Mouse (Mus musculus): ENCODE data around the gene Unc13a. TPM values are rescaled to one million over a fixed set of nuclear protein-coding genes. Genes with fewer than 3 reads are reported as not detected.
A peak's percentile ranks its signal among the peaks of the same experiment; 100 is the strongest.

The Unc13a gene
- polyA plus RNA-seq, 1 experiment from 2014 or later: 13.0 TPM

GRCm38 (mm10) chr8:71598841-71599240 is 72.7 kb downstream of the Unc13a start:
- no peak for ATAC-seq
- Histone ChIP-seq H3K36me3 (ENCODE audit: poor library complexity, severe bottlenecking) (peaks cover 10% of the 10 kb centered on the region; the same call in 1 of the 2 replicates), H3K9ac (no peak overlapping the region), H3K9me3 (replicated peaks) (no peaks in the 10 kb centered on the region), H3K4me3 (no peak overlapping the region), H3K27ac (no peak overlapping the region), H3K27me3 (peaks cover 40% of the 10 kb centered on the region), H3K4me1 (peaks cover 27% of the 10 kb centered on the region), H3K4me2 (no peak overlapping the region)
- 96% methylated on average over 5 of the region's 5 CpGs for WGBS

GRCm38 (mm10) chr8:71598375-71598774 is 73.2 kb downstream of the Unc13a start:
- H3K9ac ChIP-seq: no peak overlapping the region
- no peak overlapping the region for H3K4me2 ChIP-seq
- peaks cover 32% of the 10 kb centered on the region for H3K4me1 ChIP-seq
- no peak overlapping the region for H3K4me3 ChIP-seq
- H3K9me3 ChIP-seq (replicated peaks): no peaks in the 10 kb centered on the region
- H3K27me3 ChIP-seq: peaks cover 36% of the 10 kb centered on the region
- no peak overlapping the region for H3K27ac ChIP-seq
- H3K36me3 ChIP-seq (ENCODE audit: poor library complexity, severe bottlenecking): peaks cover 10% of the 10 kb centered on the region; the same call in 1 of the 2 replicates
- no peak for ATAC-seq

- H3K9me3 ChIP-seq (replicated peaks): no peaks in the 10 kb centered on the region
- H3K36me3 ChIP-seq (ENCODE audit: poor library complexity, severe bottlenecking): peaks cover 10% of the 10 kb centered on the region; the same call in 1 of the 2 replicates
- H3K4me3 ChIP-seq: no peak within 1 kb of the TSS
- peaks cover 34% of the 10 kb centered on the region for H3K4me1 ChIP-seq
- WGBS: 90% methylated on average over 3 of the region's 3 CpGs
- no peak for ATAC-seq
- H3K4me2 ChIP-seq: no peak within 1 kb of the TSS
- no peak within 1 kb of the TSS for H3K27ac ChIP-seq
- peak within 1 kb of the TSS; percentile 16; the same call in 1 of the 2 replicates for H3K9ac ChIP-seq
- H3K27me3 ChIP-seq: peaks cover 26% of the 10 kb centered on the region
These were observed 74.1 kb downstream of the Unc13a start, which contains the start of gene Fam129c for GRCm38 (mm10) chr8:71597451-71597850. Fam129c (plus strand) TSS chr8:71597648.

GRCm38 (mm10) chr8:71596798-71597197 is 74.8 kb downstream of the Unc13a start:
- H3K36me3 ChIP-seq (ENCODE audit: poor library complexity, severe bottlenecking): peaks cover 10% of the 10 kb centered on the region; the same call in 1 of the 2 replicates
- peak overlapping the region; percentile 16; the same call in 1 of the 2 replicates for H3K9ac ChIP-seq
- H3K9me3 ChIP-seq (replicated peaks): no peaks in the 10 kb centered on the region
- ATAC-seq: no peak
- 86% methylated on average over 4 of the region's 4 CpGs for WGBS
- peaks cover 29% of the 10 kb centered on the region for H3K4me1 ChIP-seq
- no peak overlapping the region for H3K27ac ChIP-seq
- peaks cover 20% of the 10 kb centered on the region for H3K27me3 ChIP-seq
- no peak overlapping the region for H3K4me3 ChIP-seq
- no peak overlapping the region for H3K4me2 ChIP-seq

- WGBS: 58% methylated on average over 6 of the region's 6 CpGs
- Histone ChIP-seq H3K27ac (no peak overlapping the region), H3K4me1 (peaks cover 32% of the 10 kb centered on the region), H3K36me3 (ENCODE audit: poor library complexity, severe bottlenecking) (peaks cover 10% of the 10 kb centered on the region; the same call in 1 of the 2 replicates), H3K9ac (peak overlapping the region; percentile 16; the same call in 1 of the 2 replicates), H3K4me2 (no peak overlapping the region; the same call in 1 of the 2 replicates), H3K4me3 (no peak overlapping the region), H3K9me3 (replicated peaks) (no peaks in the 10 kb centered on the region), H3K27me3 (peaks cover 16% of the 10 kb centered on the region)
- ATAC-seq: no peak
These were observed 75.2 kb downstream of the Unc13a start for GRCm38 (mm10) chr8:71596384-71596783.

GRCm38 (mm10) chr8:71595862-71596261 is 75.7 kb downstream of the Unc13a start:
- peaks cover 10% of the 10 kb centered on the region; the same call in 1 of the 2 replicates for H3K36me3 ChIP-seq (ENCODE audit: poor library complexity, severe bottlenecking)
- H3K4me1 ChIP-seq: peaks cover 37% of the 10 kb centered on the region
- H3K9ac ChIP-seq: no peak overlapping the region; the same call in 1 of the 2 replicates
- WGBS: 6% methylated on average over 27 of the region's 27 CpGs
- no peak overlapping the region for H3K27ac ChIP-seq
- H3K4me2 ChIP-seq: peak overlapping the region; percentile 39
- peak; percentile 46 for ATAC-seq
- H3K9me3 ChIP-seq (replicated peaks): no peaks in the 10 kb centered on the region
- peaks cover 10% of the 10 kb centered on the region for H3K27me3 ChIP-seq
- H3K4me3 ChIP-seq: peak overlapping the region; percentile 9; the same call in 1 of the 2 replicates

GRCm38 (mm10) chr8:71594324-71594722 is 77.2 kb downstream of the Unc13a start:
- Histone ChIP-seq H3K4me3 (no peak overlapping the region), H3K9me3 (replicated peaks) (no peaks in the 10 kb centered on the region), H3K36me3 (ENCODE audit: poor library complexity, severe bottlenecking) (peaks cover 8% of the 10 kb centered on the region; the same call in 1 of the 2 replicates), H3K27ac (no peak overlapping the region), H3K4me1 (peaks cover 39% of the 10 kb centered on the region), H3K4me2 (no peak overlapping the region), H3K27me3 (no peaks in the 10 kb centered on the region), H3K9ac (no peak overlapping the region)
- ATAC-seq: no peak
- 98% methylated on average over 4 of the region's 4 CpGs for WGBS

- 90% methylated on average over 8 of the region's 8 CpGs for WGBS
- no peak overlapping the region for H3K4me3 ChIP-seq
- no peaks in the 10 kb centered on the region for H3K9me3 ChIP-seq (replicated peaks)
- no peaks in the 10 kb centered on the region for H3K27me3 ChIP-seq
- H3K36me3 ChIP-seq (ENCODE audit: poor library complexity, severe bottlenecking): peaks cover 8% of the 10 kb centered on the region; the same call in 1 of the 2 replicates
- H3K27ac ChIP-seq: no peak overlapping the region
- H3K9ac ChIP-seq: peak overlapping the region; percentile 2; the same call in 1 of the 2 replicates
- no peak for ATAC-seq
- H3K4me2 ChIP-seq: peak overlapping the region; percentile 96; the same call in 1 of the 2 replicates
- H3K4me1 ChIP-seq: peaks cover 39% of the 10 kb centered on the region
These were observed 77.8 kb downstream of the Unc13a start for GRCm38 (mm10) chr8:71593556-71594323.

GRCm38 (mm10) chr8:71592374-71593170 is 79.0 kb downstream of the Unc13a start:
- H3K36me3 ChIP-seq (ENCODE audit: poor library complexity, severe bottlenecking): peaks cover 8% of the 10 kb centered on the region; the same call in 1 of the 2 replicates
- 5% methylated on average over 60 of the region's 60 CpGs for WGBS
- peaks cover 39% of the 10 kb centered on the region for H3K4me1 ChIP-seq
- ATAC-seq: peak; percentile 70
- H3K9me3 ChIP-seq (replicated peaks): no peaks in the 10 kb centered on the region
- H3K9ac ChIP-seq: peak overlapping the region; percentile 93
- H3K4me3 ChIP-seq: peak overlapping the region; percentile 88
- H3K4me2 ChIP-seq: peak overlapping the region; percentile 96
- peak overlapping the region; percentile 97 for H3K27ac ChIP-seq
- H3K27me3 ChIP-seq: no peaks in the 10 kb centered on the region

GRCm38 (mm10) chr8:71591471-71592373 is 79.8 kb downstream of the Unc13a start, which contains the start of gene Pgls:
Pgls (plus strand) TSS chr8:71592176.
- H3K4me1 ChIP-seq: peaks cover 39% of the 10 kb centered on the region
- H3K4me3 ChIP-seq: peak within 1 kb of the TSS; percentile 88
- WGBS: under 1% methylated on average over 71 of the region's 71 CpGs
- H3K4me2 ChIP-seq: peak within 1 kb of the TSS; percentile 96
- H3K27me3 ChIP-seq: no peaks in the 10 kb centered on the region
- H3K9ac ChIP-seq: peak within 1 kb of the TSS; percentile 93
- H3K9me3 ChIP-seq (replicated peaks): no peaks in the 10 kb centered on the region
- peak within 1 kb of the TSS; percentile 97 for H3K27ac ChIP-seq
- peaks cover 16% of the 10 kb centered on the region for H3K36me3 ChIP-seq (ENCODE audit: poor library complexity, severe bottlenecking)
- ATAC-seq: peak; percentile 81

- Histone ChIP-seq H3K4me2 (peak overlapping the region; percentile 96), H3K9ac (peak overlapping the region; percentile 93), H3K27me3 (no peaks in the 10 kb centered on the region), H3K27ac (peak overlapping the region; percentile 97; the same call in 1 of the 2 replicates), H3K9me3 (replicated peaks) (no peaks in the 10 kb centered on the region), H3K4me3 (peak overlapping the region; percentile 88), H3K4me1 (peaks cover 33% of the 10 kb centered on the region), H3K36me3 (ENCODE audit: poor library complexity, severe bottlenecking) (peaks cover 22% of the 10 kb centered on the region)
- no peak for ATAC-seq
- WGBS: 25% methylated on average over 5 of the region's 5 CpGs
These were observed 80.5 kb downstream of the Unc13a start for GRCm38 (mm10) chr8:71591017-71591416.
